Mouse (Mus musculus) bone marrow, adult 2 months (tissue): ENCODE data around the gene Vamp9. TPM values are rescaled to one million over a fixed set of nuclear protein-coding genes. Genes with fewer than 3 reads are reported as not detected.

ENCODE experiments used
- H3K27ac ChIP-seq: fragments of 200-500 bp; 2 replicates; pipeline ENCODE4 v1.5.1; 2012; ENCODE audit warnings: low read depth, mild to moderate bottlenecking, control low read depth, inconsistent platforms, low read length; ENCODE audit not compliant: control insufficient read depth, poor library complexity, insufficient read depth
- H3K4me1 ChIP-seq: fragments of 200-500 bp; 2 replicates; pipeline ENCODE4 v1.6.1; 2011; ENCODE audit warnings: low read length; ENCODE audit not compliant: control insufficient read depth, insufficient read depth
- H3K4me3 ChIP-seq: fragments of 200-500 bp; replicated peaks from 2 replicates; pipeline ENCODE3; 2011; ENCODE audit warnings: mild to moderate bottlenecking, low read depth, low read length, control low read depth; ENCODE audit not compliant: control insufficient read depth
- CTCF ChIP-seq: fragments of 200-500 bp; IDR thresholded peaks from 2 replicates; pipeline ENCODE4 v1.5.1; 2011; ENCODE audit warnings: low read length, control low read depth; ENCODE audit not compliant: control insufficient read depth, insufficient read depth
- POLR2A ChIP-seq: fragments of 200-500 bp; IDR thresholded peaks from 2 replicates; pipeline ENCODE4 v1.6.1; 2011; ENCODE audit warnings: low read depth, mild to moderate bottlenecking, control low read depth, low read length, borderline replicate concordance; ENCODE audit not compliant: control insufficient read depth
- WGBS: fragments of 180-500 bp; shearing (Covaris S2); methylation state at CpG from one replicate; pipeline ENCODE4 v1.1.7; 2018; 5-methylcytosine and 5-hydroxymethylcytosine counted together
- polyA plus RNA-seq: library from polyadenylated mRNA; stranded (reverse); fragments of >200 nt; gene quantifications from 2 replicates; pipeline ENCODE4 v1.2.4, GENCODE M21; 2011; ENCODE audit warnings: low replicate concordance; ENCODE audit not compliant: missing spikeins, insufficient read depth, insufficient read length

The Vamp9 gene
- polyA plus RNA-seq, 1 experiment, result not detected

DNA sequence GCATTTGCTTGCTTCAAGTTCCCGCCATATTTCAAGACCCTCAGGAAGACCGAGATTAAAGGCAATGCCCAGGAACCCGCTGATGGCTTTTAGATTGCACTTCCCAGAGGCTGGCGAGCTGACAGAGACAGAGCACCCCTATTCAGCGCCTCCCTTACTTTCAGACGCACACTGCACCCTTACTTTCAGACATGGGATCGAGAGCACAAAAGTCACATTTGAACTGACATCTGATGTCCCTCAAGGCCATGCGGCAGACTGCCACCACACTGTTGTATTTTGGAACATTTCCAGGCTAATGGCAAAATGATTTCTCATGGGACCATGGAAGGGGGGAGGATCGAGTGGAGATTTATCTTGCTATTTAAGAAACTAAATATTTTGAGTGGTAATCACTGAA, 28.5 kb upstream of the Vamp9 start:
- no peak overlapping the region for H3K4me3 ChIP-seq
- TF ChIP-seq CTCF, result no peak
- no peak for TF ChIP-seq POLR2A
- H3K4me1 ChIP-seq, result no peaks in the 10 kb centered on the region; the same call in 1 of the 2 replicates
- 81% methylated on average over 9 of the region's 9 CpGs for WGBS
- H3K27ac ChIP-seq, result no peak overlapping the region

DNA sequence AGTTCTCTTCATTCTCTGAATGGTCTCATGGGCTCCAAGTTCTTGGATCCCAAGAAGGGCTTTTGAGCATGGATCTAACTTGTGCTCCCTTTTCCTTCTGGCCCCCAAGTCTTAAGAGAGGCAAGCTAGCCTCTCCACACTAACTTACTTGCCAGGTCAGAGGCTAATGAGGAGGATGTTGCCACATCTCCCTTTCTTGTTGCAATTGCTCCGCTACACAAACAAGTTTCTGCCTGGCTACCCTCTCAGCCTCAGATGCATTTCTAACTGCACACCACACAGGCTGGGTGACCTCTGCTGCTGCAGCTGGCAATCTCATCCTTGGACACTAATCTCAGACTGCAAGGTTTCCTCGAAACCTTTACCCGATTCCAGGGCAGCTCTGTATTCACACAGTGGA, 23.6 kb upstream of the Vamp9 start:
- WGBS, result 57% methylated on average over 3 of the region's 3 CpGs

DNA sequence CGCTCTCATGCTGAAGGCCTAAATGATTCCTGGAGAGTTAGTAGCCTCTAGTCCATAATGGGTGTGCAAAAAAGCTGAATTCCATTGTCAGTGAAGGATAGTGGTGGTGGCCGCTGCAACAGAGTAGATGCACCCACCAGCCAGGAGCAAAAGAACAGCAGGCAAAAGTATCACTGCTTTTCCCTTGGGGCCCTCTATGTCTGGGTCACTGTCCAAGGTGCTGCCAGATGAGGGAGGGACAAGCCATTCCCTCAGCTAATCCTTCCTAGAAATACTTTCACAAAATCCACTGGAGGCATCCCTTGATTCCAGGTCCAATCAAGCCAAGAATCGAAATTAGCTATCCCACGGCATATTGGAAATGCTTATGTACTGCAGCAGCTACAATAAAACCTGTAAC, 22.0 kb upstream of the Vamp9 start:
- no peak overlapping the region for H3K27ac ChIP-seq
- 84% methylated on average over 4 of the region's 4 CpGs for WGBS
- TF ChIP-seq CTCF (no peak), POLR2A (no peak)
- no peak overlapping the region for H3K4me3 ChIP-seq
- peaks cover 2% of the 10 kb centered on the region; the same call in 1 of the 2 replicates for H3K4me1 ChIP-seq

More for the DNA sequence above, 23.6 kb upstream of the Vamp9 start:
- no peak for TF ChIP-seq CTCF
- TF ChIP-seq POLR2A, result no peak
- H3K27ac ChIP-seq, result no peak overlapping the region
- H3K4me1 ChIP-seq, result peaks cover 2% of the 10 kb centered on the region; the same call in 1 of the 2 replicates
- no peak overlapping the region for H3K4me3 ChIP-seq

DNA sequence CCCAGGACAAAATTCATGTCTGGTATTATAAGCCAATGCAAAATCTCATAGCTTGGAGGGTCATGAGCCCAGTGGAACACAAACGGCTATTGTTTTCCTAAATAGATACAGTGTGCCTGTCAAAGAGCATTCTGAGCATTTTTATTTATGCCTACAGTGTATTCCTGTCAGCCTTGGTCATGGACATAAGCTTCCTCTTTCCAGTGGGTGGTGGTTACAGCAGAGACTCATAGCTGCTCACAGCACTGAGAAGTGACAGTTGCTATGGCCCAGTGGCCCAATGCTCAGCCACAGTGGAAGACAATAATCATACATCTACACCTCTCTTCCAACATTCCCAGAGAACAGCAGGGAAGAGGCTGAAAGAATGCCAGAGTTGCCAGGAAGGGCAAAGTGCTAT, 18.9 kb upstream of the Vamp9 start:
- no peak overlapping the region for H3K4me3 ChIP-seq
- no peak overlapping the region for H3K27ac ChIP-seq
- WGBS, result 26% methylated on average over 1 of the region's 1 CpGs
- H3K4me1 ChIP-seq, result peaks cover 2% of the 10 kb centered on the region; the same call in 1 of the 2 replicates
- TF ChIP-seq CTCF (no peak), POLR2A (no peak)

DNA sequence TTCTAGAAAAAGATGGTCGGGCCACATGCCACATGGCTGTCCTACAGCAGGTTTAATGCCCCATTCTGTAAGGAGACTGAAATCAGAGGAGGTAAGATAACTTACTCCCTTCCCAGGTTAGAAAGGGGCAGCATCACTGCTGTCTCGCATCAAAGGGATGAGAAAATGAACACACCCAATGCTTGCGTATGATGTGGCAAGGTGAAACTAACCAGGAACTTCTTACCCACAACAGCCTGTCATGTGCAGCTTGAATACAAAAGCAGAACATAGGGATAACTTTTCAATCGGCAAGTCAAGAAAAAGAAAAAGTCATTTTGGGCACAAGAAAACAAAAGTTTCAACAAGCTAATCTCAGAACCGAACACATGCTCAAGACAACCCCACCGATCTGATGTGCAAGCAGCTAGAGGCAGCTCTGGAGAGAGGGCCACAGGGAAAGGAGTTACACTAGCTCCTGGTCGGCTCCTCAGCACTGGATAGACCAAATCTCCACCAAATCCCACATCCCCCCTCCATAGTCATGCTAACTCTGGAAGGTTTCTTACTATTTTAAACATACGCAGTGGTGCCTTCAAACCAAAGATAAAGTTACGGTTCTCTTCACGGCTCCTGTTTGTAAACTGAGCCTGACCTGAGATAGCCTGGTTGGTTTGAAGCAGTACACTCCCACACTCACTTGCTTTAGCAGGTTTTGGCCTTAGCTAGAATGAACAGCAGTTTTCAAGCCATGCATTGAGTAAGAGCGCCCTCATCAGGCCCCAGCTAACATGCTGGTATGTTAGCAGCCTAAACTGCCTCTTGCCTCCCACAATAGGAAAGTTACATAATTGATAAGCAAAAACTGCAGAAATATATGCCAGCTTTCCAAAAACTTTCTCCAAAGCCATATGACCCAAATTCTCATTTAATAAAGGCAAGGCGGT, 14.3 kb upstream of the Vamp9 start:
- Histone ChIP-seq H3K4me3 (no peak overlapping the region), H3K4me1 (no peaks in the 10 kb centered on the region; the same call in 1 of the 2 replicates), H3K27ac (no peak overlapping the region)
- TF ChIP-seq POLR2A (no peak), CTCF (0 out of 2 replicates have a peak, but pooled peaks have one; percentile 12)
- 73% methylated on average over 12 of the region's 12 CpGs for WGBS

DNA sequence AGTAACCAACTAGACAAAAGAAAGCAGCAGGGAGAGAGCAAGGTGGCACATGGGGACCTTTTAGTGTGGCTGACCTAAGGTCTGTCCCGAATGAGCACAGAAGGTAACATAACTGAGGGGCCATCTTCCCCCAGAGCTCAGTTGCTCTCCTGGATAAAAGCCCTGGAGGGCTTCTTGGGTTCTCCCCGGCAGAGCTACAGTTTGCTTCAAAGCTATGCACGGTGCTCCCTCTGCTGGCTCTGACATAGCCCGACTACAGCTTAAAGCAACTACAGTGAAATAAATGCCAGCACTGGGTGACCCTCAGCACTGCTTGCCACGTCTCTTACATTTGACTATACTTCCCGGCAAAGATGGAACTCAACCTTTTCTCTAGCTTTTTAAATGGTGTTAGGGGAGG, 6.0 kb upstream of the Vamp9 start:
- Histone ChIP-seq H3K4me1 (no peaks in the 10 kb centered on the region; the same call in 1 of the 2 replicates), H3K4me3 (no peak overlapping the region), H3K27ac (no peak overlapping the region)
- WGBS, result 10% methylated on average over 6 of the region's 6 CpGs
- TF ChIP-seq POLR2A (no peak), CTCF (peak; percentile 33; the same call in 1 of the 2 replicates)

DNA sequence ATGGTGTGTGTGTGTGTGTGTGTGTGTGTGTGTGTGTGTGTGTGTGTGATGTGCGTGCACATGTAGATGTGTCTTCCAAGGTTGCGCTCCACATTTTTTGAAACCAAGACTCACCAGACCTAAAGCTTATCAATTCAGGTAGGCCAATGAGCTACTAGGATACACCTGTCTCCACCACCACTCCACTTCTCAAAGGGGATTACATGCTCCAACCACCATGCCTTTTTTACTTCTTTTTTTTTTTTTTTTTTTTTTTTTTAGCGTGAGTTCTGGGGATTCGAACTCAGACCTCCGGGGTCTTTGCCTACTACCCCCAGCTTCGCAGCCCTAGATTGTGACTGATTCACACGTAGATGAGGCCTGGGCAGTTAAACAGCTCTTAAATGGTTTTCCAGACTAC, 323 bp upstream of the Vamp9 start:
- H3K4me1 ChIP-seq, result no peaks in the 10 kb centered on the region
- no peak overlapping the region for H3K4me3 ChIP-seq
- TF ChIP-seq POLR2A (no peak), CTCF (no peak)
- H3K27ac ChIP-seq, result no peak overlapping the region; the same call in 1 of the 2 replicates
- 88% methylated on average over 7 of the region's 7 CpGs for WGBS

DNA sequence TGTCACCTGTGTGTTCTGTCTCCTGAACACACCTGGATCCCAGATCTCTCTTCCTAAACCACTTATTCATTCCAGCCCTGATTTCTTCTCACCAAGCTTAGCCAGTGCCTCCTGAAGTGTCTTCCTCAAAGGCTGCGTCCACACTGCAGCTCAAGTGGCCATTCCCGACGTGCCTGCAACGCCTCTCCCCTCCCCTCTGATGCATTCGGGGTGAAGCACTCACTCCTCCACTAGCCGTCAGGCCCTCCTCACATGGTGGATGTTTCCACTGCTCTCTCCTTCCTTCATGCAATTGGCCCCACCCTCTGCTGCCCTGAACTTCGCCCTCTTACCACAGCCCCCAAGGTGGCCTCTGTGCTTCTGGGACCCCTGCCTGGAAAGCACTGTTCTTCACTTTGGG, 9.4 kb downstream of the Vamp9 start:
- Histone ChIP-seq H3K4me1 (no peaks in the 10 kb centered on the region), H3K4me3 (no peak overlapping the region), H3K27ac (no peak overlapping the region)
- 73% methylated on average over 7 of the region's 7 CpGs for WGBS
- TF ChIP-seq CTCF (no peak), POLR2A (no peak)
